Mouse (Mus musculus): ENCODE data around the gene Tnfsf15. TPM values are rescaled to one million over a fixed set of nuclear protein-coding genes. Genes with fewer than 3 reads are reported as not detected.

Gene Tnfsf15
- total and polyA plus RNA-seq, 2 experiments from 2014 or later = not detected

GRCm38 (mm10) chr4:63757527-63758154 lies 12.7 kb upstream of the Tnfsf15 start:
- TF ChIP-seq CTCF (IDR thresholded peaks at IDR 0.05) = no peak
- 87% methylated on average over 6 of the region's 6 CpGs for whole genome bisulfite sequencing
- Histone ChIP-seq H3K27ac (ENCODE audit: low read depth, low read length) (no peak overlapping the region), H3K27me3 (ENCODE audit: insufficient read depth, low read length) (no peaks in the 10 kb centered on the region), H3K4me1 (ENCODE audit: insufficient read depth, low read length) (peaks cover 2% of the 10 kb centered on the region; the same call in 1 of the 2 replicates), H3K9me3 (ENCODE audit: low read length) (no peaks in the 10 kb centered on the region), H3K36me3 (ENCODE audit: insufficient read depth, low read length) (no peaks in the 10 kb centered on the region), H3K4me3 (ENCODE audit: low read depth, low read length) (no peak overlapping the region), H3K9ac (replicated peaks; ENCODE audit: low read length, poor library complexity, severe bottlenecking) (no peak overlapping the region), H3K4me2 (ENCODE audit: low read depth, low read length, poor library complexity, severe bottlenecking) (no peak overlapping the region)
- ATAC-seq (ENCODE audit: low FRiP score) (no peak), DNase-seq (ENCODE audit: low spot score) (no peak)

DNA sequence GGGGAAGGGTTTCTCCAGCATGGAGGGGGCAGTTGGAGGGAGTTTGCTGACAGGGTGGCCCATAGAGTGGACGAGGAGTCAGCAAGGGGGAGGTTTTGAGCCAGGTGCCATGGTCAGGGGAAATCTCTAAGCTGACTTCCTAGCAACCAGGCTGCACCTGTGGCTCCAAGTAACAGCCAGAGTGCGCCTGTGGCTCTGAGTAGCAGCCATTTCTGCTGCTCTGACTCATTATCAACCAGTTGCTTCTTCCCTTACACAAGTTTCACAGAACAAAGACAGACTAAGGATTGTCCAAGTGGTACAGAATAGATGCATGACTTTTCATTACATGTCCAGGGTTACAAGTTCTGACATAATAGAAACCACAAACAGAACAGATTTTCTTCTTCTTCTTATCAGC lies 11.2 kb upstream of the Tnfsf15 start:
- Histone ChIP-seq H3K4me1 (ENCODE audit: insufficient read depth, low read length) (peaks cover 3% of the 10 kb centered on the region; the same call in 1 of the 2 replicates), H3K4me3 (ENCODE audit: low read depth, low read length) (no peak overlapping the region), H3K36me3 (ENCODE audit: insufficient read depth, low read length) (no peaks in the 10 kb centered on the region), H3K27me3 (ENCODE audit: insufficient read depth, low read length) (no peaks in the 10 kb centered on the region), H3K4me2 (ENCODE audit: low read depth, low read length, poor library complexity, severe bottlenecking) (no peak overlapping the region), H3K27ac (ENCODE audit: low read depth, low read length) (no peak overlapping the region), H3K9me3 (ENCODE audit: low read length) (no peaks in the 10 kb centered on the region), H3K9ac (replicated peaks; ENCODE audit: low read length, poor library complexity, severe bottlenecking) (no peak overlapping the region)
- DNase-seq (ENCODE audit: low spot score) (no peak), ATAC-seq (ENCODE audit: low FRiP score) (no peak)
- 68% methylated on average over 2 of the region's 2 CpGs for WGBS
- no peak for TF ChIP-seq CTCF (IDR thresholded peaks at IDR 0.05)

DNA sequence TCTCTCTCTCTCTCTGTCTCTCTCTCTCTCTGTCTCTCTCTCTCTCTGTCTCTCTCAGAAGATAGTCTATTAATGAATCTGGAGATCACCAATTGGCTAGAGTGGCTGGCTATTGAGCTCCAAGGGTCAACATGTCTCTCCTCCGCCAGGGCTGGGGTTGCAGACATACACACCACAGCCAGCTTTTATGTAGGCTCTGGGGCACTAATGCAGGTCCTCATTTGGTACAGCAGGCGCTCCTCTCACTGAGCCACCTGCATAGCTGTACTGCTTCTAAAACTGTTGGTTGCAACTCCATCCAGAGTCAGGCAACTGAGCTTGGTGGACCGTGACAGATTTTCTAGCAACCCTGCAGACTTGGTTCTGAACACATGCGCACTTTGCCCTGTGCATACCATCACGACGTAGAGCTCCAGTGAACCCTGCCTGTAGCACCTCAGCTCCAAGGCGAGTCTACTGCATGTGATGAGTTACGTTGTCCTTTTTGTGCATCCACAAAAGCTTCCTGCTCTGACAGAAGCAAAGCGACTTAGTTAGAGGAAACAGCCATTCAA lies 9.6 kb upstream of the Tnfsf15 start:
- Histone ChIP-seq H3K27me3 (ENCODE audit: insufficient read depth, low read length) (no peaks in the 10 kb centered on the region), H3K4me2 (ENCODE audit: low read depth, low read length, poor library complexity, severe bottlenecking) (no peak overlapping the region), H3K36me3 (ENCODE audit: insufficient read depth, low read length) (no peaks in the 10 kb centered on the region), H3K4me1 (ENCODE audit: insufficient read depth, low read length) (peaks cover 3% of the 10 kb centered on the region; the same call in 1 of the 2 replicates), H3K4me3 (ENCODE audit: low read depth, low read length) (no peak overlapping the region), H3K9me3 (ENCODE audit: low read length) (no peaks in the 10 kb centered on the region), H3K9ac (replicated peaks; ENCODE audit: low read length, poor library complexity, severe bottlenecking) (no peak overlapping the region), H3K27ac (ENCODE audit: low read depth, low read length) (no peak overlapping the region)
- DNase-seq (ENCODE audit: low spot score) = no peak
- 65% methylated on average over 9 of the region's 9 CpGs for WGBS
- ATAC-seq (ENCODE audit: low FRiP score) = no peak
- no peak for TF ChIP-seq CTCF (IDR thresholded peaks at IDR 0.05)

DNA sequence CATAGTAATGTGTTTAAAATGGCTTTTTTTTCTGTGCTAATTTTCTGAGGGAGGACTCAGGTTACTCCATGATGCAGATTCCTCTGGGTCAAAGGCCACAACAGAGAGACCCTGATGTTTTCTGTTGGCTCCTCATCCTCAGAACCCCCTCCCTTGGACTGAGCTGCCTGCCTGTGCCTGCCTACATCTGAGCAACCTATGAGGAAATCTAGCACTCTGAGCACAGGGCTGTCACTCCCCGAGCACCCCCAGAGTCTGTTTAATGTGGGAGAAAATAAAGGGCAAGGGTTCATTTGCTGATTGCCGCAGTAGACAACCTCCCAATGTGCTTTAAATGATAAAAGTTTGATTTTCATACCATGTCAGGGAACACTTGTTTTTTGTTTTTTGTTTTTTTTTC lies 8.9 kb upstream of the Tnfsf15 start:
- peaks cover 3% of the 10 kb centered on the region; the same call in 1 of the 2 replicates for H3K4me1 ChIP-seq (ENCODE audit: insufficient read depth, low read length)
- no peak overlapping the region for H3K9ac ChIP-seq (replicated peaks; ENCODE audit: low read length, poor library complexity, severe bottlenecking)
- no peaks in the 10 kb centered on the region for H3K36me3 ChIP-seq (ENCODE audit: insufficient read depth, low read length)
- ATAC-seq (ENCODE audit: low FRiP score) (no peak), DNase-seq (ENCODE audit: low spot score) (no peak)
- H3K27me3 ChIP-seq (ENCODE audit: insufficient read depth, low read length) = no peaks in the 10 kb centered on the region
- H3K9me3 ChIP-seq (ENCODE audit: low read length) = no peaks in the 10 kb centered on the region
- 89% methylated on average over 2 of the region's 2 CpGs for WGBS
- no peak overlapping the region for H3K4me3 ChIP-seq (ENCODE audit: low read depth, low read length)
- no peak for TF ChIP-seq CTCF (IDR thresholded peaks at IDR 0.05)
- no peak overlapping the region for H3K27ac ChIP-seq (ENCODE audit: low read depth, low read length)
- H3K4me2 ChIP-seq (ENCODE audit: low read depth, low read length, poor library complexity, severe bottlenecking) = no peak overlapping the region

- H3K4me2 ChIP-seq (ENCODE audit: low read depth, low read length, poor library complexity, severe bottlenecking) = no peak overlapping the region
- DNase-seq (ENCODE audit: low spot score) (no peak), ATAC-seq (ENCODE audit: low FRiP score) (no peak)
- no peak overlapping the region for H3K9ac ChIP-seq (replicated peaks; ENCODE audit: low read length, poor library complexity, severe bottlenecking)
- H3K4me1 ChIP-seq (ENCODE audit: insufficient read depth, low read length) = peaks cover 3% of the 10 kb centered on the region; the same call in 1 of the 2 replicates
- H3K27ac ChIP-seq (ENCODE audit: low read depth, low read length) = no peak overlapping the region
- peak; percentile 44 for TF ChIP-seq CTCF (IDR thresholded peaks at IDR 0.05)
- H3K27me3 ChIP-seq (ENCODE audit: insufficient read depth, low read length) = no peaks in the 10 kb centered on the region
- H3K9me3 ChIP-seq (ENCODE audit: low read length) = no peaks in the 10 kb centered on the region
- H3K36me3 ChIP-seq (ENCODE audit: insufficient read depth, low read length) = no peaks in the 10 kb centered on the region
- H3K4me3 ChIP-seq (ENCODE audit: low read depth, low read length) = no peak overlapping the region
- WGBS = 60% methylated on average over 16 of the region's 16 CpGs
Measured at GRCm38 (mm10) chr4:63752687-63753523, 8.0 kb upstream of the Tnfsf15 start.
